Mouse (Mus musculus) cortical plate, adult 2 months (tissue): Measurements from ENCODE around the gene Pfdn4.

ENCODE experiments used
- CTCF ChIP-seq: fragments of 200-500 bp; IDR thresholded peaks from 2 replicates; pipeline ENCODE4 v1.5.1; 2011; ENCODE audit warnings: mild to moderate bottlenecking, control low read depth, low read length; ENCODE audit not compliant: insufficient read depth; ENCODE audit errors: extremely low read depth
- POLR2A ChIP-seq: fragments of 200-500 bp; IDR thresholded peaks from 2 replicates; pipeline ENCODE4 v1.6.1; 2011; ENCODE audit warnings: mild to moderate bottlenecking, low read length, control low read depth; ENCODE audit not compliant: insufficient read depth; ENCODE audit errors: extremely low read depth

DNA sequence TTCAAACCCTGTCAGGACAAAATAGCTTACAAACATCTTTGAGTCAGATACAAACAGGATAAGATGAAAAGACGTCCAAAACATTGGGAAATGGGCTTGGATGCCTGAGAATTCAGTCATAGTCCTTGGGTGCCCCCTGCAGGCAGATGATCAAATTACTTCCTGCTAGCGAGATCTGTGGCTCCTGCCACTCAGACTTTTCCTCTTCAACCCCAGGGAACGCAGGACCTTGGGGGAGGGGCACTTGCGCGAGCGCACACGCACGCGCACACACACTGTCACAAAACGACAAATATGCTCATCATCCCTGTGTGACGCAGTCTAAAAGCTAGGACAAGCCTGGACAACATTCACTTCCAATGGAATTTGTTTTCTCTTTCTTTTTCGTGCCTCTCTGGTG, 12.6 kb downstream of the Pfdn4 start:
- TF ChIP-seq POLR2A = no peak
- peak; percentile 88 for TF ChIP-seq CTCF
